Mouse (Mus musculus): Measurements from ENCODE around the gene Hif3a. TPM values are rescaled to one million over a fixed set of nuclear protein-coding genes. Genes with fewer than 3 reads are reported as not detected.
A peak's percentile ranks its signal among the peaks of the same experiment; 100 is the strongest.

Hif3a gene
- total and polyA plus RNA-seq, 3 experiments, result 8.0 to 37.9 TPM; not detected in 1

DNA sequence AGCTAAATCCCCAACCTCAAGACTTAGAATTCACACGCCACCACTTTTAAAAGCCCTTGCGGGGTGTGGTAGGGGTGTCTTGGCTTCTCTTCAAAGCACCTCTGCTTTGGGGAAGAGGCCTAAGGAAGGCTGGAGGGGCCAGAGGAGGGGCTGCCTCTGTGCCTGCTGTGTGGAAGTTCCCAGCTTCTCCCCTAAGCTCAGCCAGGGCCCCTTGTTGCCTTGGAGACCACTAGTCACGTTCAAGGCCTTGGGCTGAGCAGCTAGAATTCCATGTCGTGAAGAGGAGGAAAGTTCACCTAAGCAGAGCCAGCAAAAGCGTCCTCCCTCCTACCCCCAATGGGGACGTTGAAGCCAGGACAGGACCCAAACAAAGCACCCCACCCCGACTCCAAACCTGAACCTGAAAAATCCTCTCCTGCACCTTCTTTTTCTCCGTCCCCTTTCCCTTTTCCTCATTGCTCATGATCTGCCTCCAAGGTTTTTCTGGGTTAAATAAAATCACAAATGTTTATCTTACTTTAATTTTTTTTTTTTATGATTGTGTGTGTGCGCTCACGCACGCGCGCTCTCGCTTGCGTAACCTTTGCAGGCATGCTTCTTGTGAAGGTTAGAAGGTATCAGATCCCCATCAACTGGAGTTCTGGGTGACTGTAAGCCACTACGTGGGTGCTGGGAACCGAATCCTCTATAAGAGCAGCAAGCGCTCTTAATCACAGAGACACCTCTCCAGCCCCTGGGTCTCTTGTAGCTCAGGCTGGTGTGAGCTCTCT lies 70.4 kb downstream of the Hif3a start:
- peaks cover 4 to 9% of the 10 kb centered on the region in 2 experiments for H3K4me1 ChIP-seq (ENCODE audit: control insufficient read depth in 1 of 2, insufficient read depth in 2 of 2, low read length in 2 of 2)

DNA sequence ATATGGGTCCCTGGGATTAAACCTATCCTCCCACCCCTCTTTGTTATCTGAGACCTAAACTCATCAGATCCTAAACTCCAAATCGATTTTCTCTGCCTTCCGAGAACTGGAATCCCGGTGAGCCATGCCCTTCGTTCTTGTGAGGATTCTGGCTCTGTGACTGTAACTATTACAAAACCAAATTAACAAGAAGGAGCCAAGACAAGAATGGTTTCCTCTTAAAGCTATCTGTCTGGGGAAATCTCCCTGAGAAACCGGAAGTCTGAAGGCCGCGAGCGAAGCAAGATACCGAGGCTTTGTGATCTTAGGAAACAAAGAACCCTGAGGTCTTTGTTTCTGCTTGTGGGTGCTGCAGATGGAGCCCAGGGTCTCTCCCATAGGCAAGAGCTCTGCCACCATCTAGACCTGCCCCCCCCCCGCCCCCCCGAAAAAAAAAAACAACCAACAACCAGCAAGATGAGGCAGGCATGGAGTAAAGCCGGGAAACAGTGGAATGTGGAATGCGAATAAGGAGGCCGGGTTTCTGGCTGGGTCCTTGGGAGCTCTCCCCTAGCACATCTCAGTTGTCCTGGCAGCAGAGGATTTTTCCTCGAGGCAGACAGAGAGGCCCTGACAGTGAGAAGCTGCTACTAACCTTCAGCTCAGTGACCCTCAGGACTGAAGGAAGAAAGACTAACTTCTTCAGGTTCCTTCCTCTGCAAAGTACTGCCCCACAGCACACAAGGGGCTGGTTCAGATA lies 72.1 kb downstream of the Hif3a start:
- peak overlapping the region; percentile 53 for H3K27ac ChIP-seq (ENCODE audit: control insufficient read depth, low read depth, low read length)
- peak; percentile 76 for DNase-seq (ENCODE audit: low read depth, low spot score)
- no peak for TF ChIP-seq MYB (IDR thresholded peaks at IDR 0.05; ENCODE audit: low read depth, low read length)
- 0 out of 4 replicates have a peak, but pooled peaks have one; percentile 22 to 24 for TF ChIP-seq POLR2A (IDR thresholded peaks at IDR 0.05; ENCODE audit: control insufficient read depth in 1 of 2, insufficient read depth in 1 of 2, low read depth in 1 of 2, low read length in 2 of 2, poor library complexity in 1 of 2)
- peak in 1 of 2 experiments; percentile 42; a peak in 2 of 4 replicates for TF ChIP-seq EP300 (IDR thresholded peaks at IDR 0.05; ENCODE audit: low read depth in 1 of 2, low read length in 2 of 2)
- TF ChIP-seq ETS1 (IDR thresholded peaks at IDR 0.05; ENCODE audit: low read depth, low read length), result peak; percentile 23; the same call in 1 of the 2 replicates
- TF ChIP-seq ELF1 (IDR thresholded peaks at IDR 0.05; ENCODE audit: low read depth, low read length), result peak; percentile 86
- TF ChIP-seq TCF12 (IDR thresholded peaks at IDR 0.05; ENCODE audit: low read depth, low read length), result peak; percentile 23; the same call in 1 of the 2 replicates
- TF ChIP-seq MAFK (IDR thresholded peaks at IDR 0.05; ENCODE audit: borderline replicate concordance, low read depth, low read length), result no peak
- 0 out of 2 replicates have a peak, but pooled peaks have one; percentile 30 for TF ChIP-seq SIN3A (IDR thresholded peaks at IDR 0.05; ENCODE audit: low read length)
- TF ChIP-seq SMC3 (IDR thresholded peaks at IDR 0.05; ENCODE audit: low read depth, low read length), result no peak
- TF ChIP-seq KAT2A (conservative IDR thresholded peaks at IDR 0.05; ENCODE audit: low read depth, low read length), result no peak
- no peak for TF ChIP-seq HCFC1 (IDR thresholded peaks at IDR 0.05; ENCODE audit: low read depth, low read length)
- TF ChIP-seq RCOR1 (IDR thresholded peaks at IDR 0.05; ENCODE audit: low read depth, low read length), result 0 out of 2 replicates have a peak, but pooled peaks have one; percentile 8
- TF ChIP-seq GATA1 (IDR thresholded peaks at IDR 0.05; ENCODE audit: low read depth, low read length), result peak; percentile 83
- 0 out of 2 replicates have a peak, but pooled peaks have one; percentile 31 for TF ChIP-seq TBP (IDR thresholded peaks at IDR 0.05; ENCODE audit: low read depth, low read length)
- no peak for TF ChIP-seq CHD2 (IDR thresholded peaks at IDR 0.05; ENCODE audit: low read length)
- peaks cover 4 to 9% of the 10 kb centered on the region in 2 experiments for H3K4me1 ChIP-seq (ENCODE audit: control insufficient read depth in 1 of 2, insufficient read depth in 2 of 2, low read length in 2 of 2)
- peak overlapping the region; percentile 17 to 28; a peak in 3 of 4 replicates for H3K4me3 ChIP-seq (ENCODE audit: control insufficient read depth in 1 of 2, insufficient read depth in 1 of 2, low read depth in 2 of 2, low read length in 2 of 2)
- H3K36me3 ChIP-seq (ENCODE audit: control insufficient read depth in 1 of 2, insufficient read depth in 2 of 2, low read length in 2 of 2), result peaks cover 0 to 11% of the 10 kb centered on the region in 2 experiments; a peak in 2 of 4 replicates
- no peaks in the 10 kb centered on the region for H3K79me2 ChIP-seq (ENCODE audit: control insufficient read depth, insufficient read depth, low read length, poor library complexity)
- H3K27me3 ChIP-seq (ENCODE audit: control insufficient read depth in 1 of 2, insufficient read depth in 2 of 2, low read length in 2 of 2), result no peaks in the 10 kb centered on the region
- H3K9me3 ChIP-seq (replicated peaks; ENCODE audit: insufficient read depth, low read length), result no peaks in the 10 kb centered on the region
- peak overlapping the region; percentile 51 for H3K9ac ChIP-seq (ENCODE audit: control insufficient read depth, low read depth, low read length, poor library complexity, severe bottlenecking)

More for the DNA sequence above, 70.4 kb downstream of the Hif3a start:
- H3K36me3 ChIP-seq (ENCODE audit: control insufficient read depth in 1 of 2, insufficient read depth in 2 of 2, low read length in 2 of 2), result peaks cover 0 to 11% of the 10 kb centered on the region in 2 experiments; a peak in 2 of 4 replicates
- H3K79me2 ChIP-seq (ENCODE audit: control insufficient read depth, insufficient read depth, low read length, poor library complexity), result no peaks in the 10 kb centered on the region
- TF ChIP-seq JUND (IDR thresholded peaks at IDR 0.05; ENCODE audit: low read depth, low read length), result no peak
- no peak; the same call in 1 of the 2 replicates for TF ChIP-seq BHLHE40 (IDR thresholded peaks at IDR 0.05; ENCODE audit: borderline replicate concordance, low read depth, low read length)
- TF ChIP-seq MAZ (IDR thresholded peaks at IDR 0.05; ENCODE audit: low read depth, low read length), result no peak; the same call in 1 of the 2 replicates
- TF ChIP-seq MAX (IDR thresholded peaks at IDR 0.05; ENCODE audit: low read length), result no peak
- no peak for TF ChIP-seq CTCF (IDR thresholded peaks at IDR 0.05 in 2 of 3, conservative IDR thresholded peaks at IDR 0.05 in 1 of 3; ENCODE audit: control insufficient read depth in 1 of 3, insufficient read depth in 1 of 3, low read depth in 2 of 3, low read length in 3 of 3, poor library complexity in 1 of 3, severe bottlenecking in 1 of 3)
- TF ChIP-seq POLR2AphosphoS5 (IDR thresholded peaks at IDR 0.05; ENCODE audit: borderline replicate concordance, low read depth, low read length), result no peak
- TF ChIP-seq SIN3A (IDR thresholded peaks at IDR 0.05; ENCODE audit: low read length), result no peak
- TF ChIP-seq HCFC1 (IDR thresholded peaks at IDR 0.05; ENCODE audit: low read depth, low read length), result no peak
- TF ChIP-seq TBP (IDR thresholded peaks at IDR 0.05; ENCODE audit: low read depth, low read length), result no peak
- no peak for TF ChIP-seq NELFE (IDR thresholded peaks at IDR 0.05; ENCODE audit: low read depth, low read length)
- no peak for TF ChIP-seq TAL1 (IDR thresholded peaks at IDR 0.05; ENCODE audit: low read length)
- no peak for TF ChIP-seq ZKSCAN1 (IDR thresholded peaks at IDR 0.05; ENCODE audit: low read depth, low read length)
- no peak for TF ChIP-seq NRF1 (IDR thresholded peaks at IDR 0.05; ENCODE audit: insufficient read depth, low read depth, low read length, poor library complexity, severe bottlenecking)
- TF ChIP-seq USF2 (IDR thresholded peaks at IDR 0.05; ENCODE audit: borderline replicate concordance in 1 of 2, insufficient read depth in 1 of 2, low read depth in 1 of 2, low read length in 2 of 2), result no peak
- TF ChIP-seq ZNF384 (IDR thresholded peaks at IDR 0.05; ENCODE audit: low read depth, low read length), result no peak
- TF ChIP-seq E2F4 (IDR thresholded peaks at IDR 0.05; ENCODE audit: borderline replicate concordance, low read depth, low read length), result no peak
- no peak for TF ChIP-seq RCOR1 (IDR thresholded peaks at IDR 0.05; ENCODE audit: low read depth, low read length)
- TF ChIP-seq CHD1 (IDR thresholded peaks at IDR 0.05; ENCODE audit: low read depth, low read length), result no peak
- TF ChIP-seq USF1 (IDR thresholded peaks at IDR 0.05; ENCODE audit: low read depth, low read length), result no peak
- TF ChIP-seq ZMIZ1 (IDR thresholded peaks at IDR 0.05; ENCODE audit: low read depth, low read length), result no peak
- DNase-seq (ENCODE audit: low read depth, low spot score), result peak; percentile 34
- H3K27me3 ChIP-seq (ENCODE audit: control insufficient read depth in 1 of 2, insufficient read depth in 2 of 2, low read length in 2 of 2), result no peaks in the 10 kb centered on the region
- no peak overlapping the region; the same call in 1 of the 2 replicates for H3K9ac ChIP-seq (ENCODE audit: control insufficient read depth, low read depth, low read length, poor library complexity, severe bottlenecking)
- no peak overlapping the region for H3K27ac ChIP-seq (ENCODE audit: control insufficient read depth, low read depth, low read length)
- H3K4me3 ChIP-seq (ENCODE audit: control insufficient read depth in 1 of 2, insufficient read depth in 1 of 2, low read depth in 2 of 2, low read length in 2 of 2), result no peak overlapping the region
- H3K9me3 ChIP-seq (replicated peaks; ENCODE audit: insufficient read depth, low read length), result no peaks in the 10 kb centered on the region

Data from MEL (cell line).